Mouse (Mus musculus) cerebellum, adult 2 months (tissue): ENCODE data around the gene Cep97.

Experiments
- CTCF ChIP-seq: fragments of 200-500 bp; IDR thresholded peaks from 2 replicates; pipeline ENCODE4 v1.5.1; 2011; ENCODE audit warnings: low read depth, mild to moderate bottlenecking, control low read depth, low read length, moderate library complexity, borderline replicate concordance; ENCODE audit not compliant: insufficient read depth
- POLR2A ChIP-seq: fragments of 200-500 bp; IDR thresholded peaks from 2 replicates; pipeline ENCODE4 v1.6.1; 2011; ENCODE audit warnings: low read length, control low read depth, borderline replicate concordance; ENCODE audit not compliant: insufficient read depth

DNA sequence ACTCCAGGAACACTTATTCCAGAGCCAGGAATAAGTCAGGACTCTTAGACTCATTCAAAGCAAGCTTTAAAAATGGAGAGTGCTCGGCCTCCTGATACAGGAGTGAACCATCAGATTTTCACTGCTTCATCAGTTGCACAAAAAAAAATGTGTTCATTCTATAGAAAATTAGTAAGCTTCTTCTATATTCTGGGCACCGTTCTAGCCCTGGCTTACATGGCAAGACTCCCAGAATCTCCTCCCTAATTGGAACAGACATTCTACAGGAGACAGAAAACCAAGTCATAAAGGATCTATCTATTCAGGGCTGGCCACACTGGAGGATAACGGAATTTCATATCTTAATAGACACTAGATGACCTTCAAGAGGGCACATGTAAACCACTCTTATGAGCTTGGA, 73.6 kb downstream of the Cep97 start:
- TF ChIP-seq CTCF, result no peak
- TF ChIP-seq POLR2A, result no peak
